Mouse (Mus musculus): Measurements from ENCODE around the gene Kif11. TPM values are rescaled to one million over a fixed set of nuclear protein-coding genes. Genes with fewer than 3 reads are reported as not detected.

Kif11 gene
- polyA plus RNA-seq, 1 experiment from 2014 or later, result 5.1 TPM

DNA sequence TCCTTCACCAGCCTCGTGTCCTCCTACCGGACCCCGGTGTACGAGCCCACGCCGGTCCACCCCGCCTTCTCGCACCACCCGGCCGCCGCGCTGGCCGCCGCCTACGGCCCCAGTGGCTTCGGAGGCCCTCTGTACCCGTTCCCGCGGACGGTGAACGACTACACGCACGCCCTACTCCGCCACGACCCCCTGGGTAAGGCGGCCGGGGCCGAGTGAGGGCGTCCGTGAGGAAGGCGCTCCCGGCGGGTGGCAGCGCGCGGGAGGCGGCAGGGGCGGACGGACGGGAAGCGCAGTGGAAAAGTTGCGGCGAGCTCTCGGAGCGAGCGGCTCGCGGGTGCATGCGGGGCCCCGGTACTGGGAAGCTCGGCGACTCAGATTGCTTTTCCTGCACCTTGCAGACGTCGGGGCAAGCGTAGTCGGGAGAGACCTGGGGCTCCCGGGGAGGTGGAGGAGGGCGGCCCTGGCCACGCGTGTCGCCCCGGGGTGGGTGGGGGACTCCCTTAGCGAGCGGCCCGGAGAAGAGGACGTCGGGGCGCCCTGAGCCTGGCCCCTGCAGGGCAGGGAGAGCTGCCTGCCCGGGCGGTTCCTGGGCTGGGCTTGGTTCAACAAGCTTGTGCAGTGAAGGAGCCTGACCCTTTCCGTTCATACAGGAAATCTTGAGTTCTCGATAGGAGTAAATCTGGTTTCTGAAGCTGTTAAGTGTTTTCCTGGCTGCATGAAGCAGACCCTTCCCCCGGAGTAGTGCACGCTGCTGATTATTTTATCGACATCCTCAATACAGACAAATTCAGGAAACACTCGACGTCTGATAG, 59.0 kb downstream of the Kif11 start:
- H3K4me2 ChIP-seq (ENCODE audit: low read depth, low read length), result peak overlapping the region; percentile 42
- no peaks in the 10 kb centered on the region for H3K9me3 ChIP-seq (ENCODE audit: control insufficient read depth, low read length)
- H3K4me1 ChIP-seq (ENCODE audit: control insufficient read depth, insufficient read depth, low read length), result peaks cover 6% of the 10 kb centered on the region; the same call in 1 of the 2 replicates
- no peak overlapping the region; the same call in 1 of the 2 replicates for H3K9ac ChIP-seq (replicated peaks; ENCODE audit: low read depth, low read length)
- WGBS, result under 1% methylated on average over 74 of the region's 77 CpGs
- peaks cover 55% of the 10 kb centered on the region for H3K27me3 ChIP-seq (ENCODE audit: control insufficient read depth, insufficient read depth, low read length)
- peak; percentile 23; the same call in 1 of the 2 replicates for ATAC-seq (ENCODE audit: low read depth)
- no peak overlapping the region for H3K27ac ChIP-seq (ENCODE audit: low read depth, low read length)
- H3K4me3 ChIP-seq (ENCODE audit: low read depth, low read length), result peak overlapping the region; percentile 33
- no peaks in the 10 kb centered on the region for H3K36me3 ChIP-seq (ENCODE audit: control insufficient read depth, insufficient read depth, low read length)

DNA sequence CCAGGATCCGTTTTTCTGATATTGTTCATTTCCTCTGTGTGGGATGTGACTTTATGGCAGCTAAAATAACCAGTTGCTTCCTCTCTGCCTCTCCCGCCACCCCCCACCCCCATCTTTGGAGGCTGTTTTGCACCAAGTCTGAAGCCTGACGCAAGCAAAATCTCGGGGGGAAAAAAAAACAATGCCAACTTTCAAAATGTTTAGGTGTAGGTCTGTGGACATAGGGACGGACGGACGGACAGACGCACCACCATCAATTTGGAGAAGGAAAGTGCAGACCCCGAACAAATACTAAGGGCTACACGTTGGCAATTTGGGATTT, 59.6 kb downstream of the Kif11 start:
- Histone ChIP-seq H3K4me3 (ENCODE audit: low read depth, low read length) (no peak overlapping the region; the same call in 1 of the 2 replicates), H3K4me1 (ENCODE audit: control insufficient read depth, insufficient read depth, low read length) (peaks cover 6% of the 10 kb centered on the region; the same call in 1 of the 2 replicates), H3K9me3 (ENCODE audit: control insufficient read depth, low read length) (no peaks in the 10 kb centered on the region), H3K4me2 (ENCODE audit: low read depth, low read length) (no peak overlapping the region), H3K9ac (replicated peaks; ENCODE audit: low read depth, low read length) (no peak overlapping the region), H3K27ac (ENCODE audit: low read depth, low read length) (no peak overlapping the region), H3K36me3 (ENCODE audit: control insufficient read depth, insufficient read depth, low read length) (no peaks in the 10 kb centered on the region), H3K27me3 (ENCODE audit: control insufficient read depth, insufficient read depth, low read length) (peaks cover 55% of the 10 kb centered on the region)
- ATAC-seq (ENCODE audit: low read depth), result no peak
- WGBS, result 4% methylated on average over 10 of the region's 10 CpGs

DNA sequence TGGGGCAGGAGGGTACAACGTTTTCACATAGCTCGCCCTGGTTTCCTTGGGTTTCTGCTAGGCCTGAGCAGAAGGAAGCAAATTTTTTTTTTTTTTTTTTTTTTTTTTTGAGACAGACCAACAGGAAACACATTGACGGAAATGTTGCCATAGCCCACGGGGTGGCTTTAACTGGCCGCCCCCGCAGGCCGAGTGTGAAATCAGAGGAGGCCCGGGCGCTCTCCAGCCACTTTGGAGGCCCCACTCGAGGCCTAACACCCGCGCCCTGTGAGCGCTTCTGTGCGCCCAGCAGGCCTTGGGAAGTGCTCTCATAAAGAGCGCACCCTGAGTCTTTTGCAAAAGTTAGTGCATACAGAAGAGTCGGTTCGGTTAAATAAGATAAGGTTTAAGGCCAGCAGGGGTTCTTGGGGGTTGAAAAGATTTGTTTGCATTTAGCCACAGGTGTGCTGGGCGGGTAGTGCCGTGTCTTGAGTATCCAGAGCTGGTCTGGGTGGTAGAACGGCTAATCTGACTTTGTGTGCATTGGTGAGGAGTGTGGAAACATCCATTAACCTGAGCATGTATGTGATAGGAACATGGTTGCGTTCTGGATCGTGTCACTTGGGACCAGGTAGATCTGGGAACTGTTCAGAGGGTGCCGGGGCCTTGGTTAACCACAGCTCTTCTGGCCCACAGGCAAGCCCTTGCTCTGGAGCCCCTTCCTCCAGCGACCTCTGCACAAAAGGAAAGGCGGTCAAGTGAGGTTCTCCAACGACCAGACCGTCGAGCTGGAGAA, 60.5 kb downstream of the Kif11 start:
- H3K36me3 ChIP-seq (ENCODE audit: control insufficient read depth, insufficient read depth, low read length), result no peaks in the 10 kb centered on the region
- WGBS, result 5% methylated on average over 28 of the region's 28 CpGs
- H3K27me3 ChIP-seq (ENCODE audit: control insufficient read depth, insufficient read depth, low read length), result peaks cover 55% of the 10 kb centered on the region
- no peak overlapping the region for H3K27ac ChIP-seq (ENCODE audit: low read depth, low read length)
- peaks cover 6% of the 10 kb centered on the region; the same call in 1 of the 2 replicates for H3K4me1 ChIP-seq (ENCODE audit: control insufficient read depth, insufficient read depth, low read length)
- no peak for ATAC-seq (ENCODE audit: low read depth)
- H3K4me3 ChIP-seq (ENCODE audit: low read depth, low read length), result no peak overlapping the region
- H3K9me3 ChIP-seq (ENCODE audit: control insufficient read depth, low read length), result no peaks in the 10 kb centered on the region
- no peak overlapping the region for H3K9ac ChIP-seq (replicated peaks; ENCODE audit: low read depth, low read length)
- no peak overlapping the region for H3K4me2 ChIP-seq (ENCODE audit: low read depth, low read length)

DNA sequence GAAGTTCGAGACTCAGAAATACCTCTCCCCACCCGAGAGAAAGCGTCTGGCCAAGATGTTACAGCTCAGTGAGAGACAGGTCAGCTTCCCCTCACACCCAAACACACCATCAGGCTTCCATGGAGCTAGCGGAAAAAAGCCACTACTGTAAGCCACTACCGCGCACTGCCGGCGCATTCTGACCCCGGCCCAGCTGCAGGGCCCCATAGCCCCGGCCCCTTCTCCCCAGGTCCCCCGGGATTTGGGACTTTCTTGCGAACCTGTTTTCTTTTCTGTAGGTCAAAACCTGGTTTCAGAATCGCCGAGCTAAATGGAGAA, 61.0 kb downstream of the Kif11 start:
- 7% methylated on average over 14 of the region's 14 CpGs for WGBS
- peaks cover 6% of the 10 kb centered on the region; the same call in 1 of the 2 replicates for H3K4me1 ChIP-seq (ENCODE audit: control insufficient read depth, insufficient read depth, low read length)
- no peak overlapping the region for H3K27ac ChIP-seq (ENCODE audit: low read depth, low read length)
- H3K9ac ChIP-seq (replicated peaks; ENCODE audit: low read depth, low read length), result no peak overlapping the region
- H3K27me3 ChIP-seq (ENCODE audit: control insufficient read depth, insufficient read depth, low read length), result peaks cover 51% of the 10 kb centered on the region
- no peaks in the 10 kb centered on the region for H3K36me3 ChIP-seq (ENCODE audit: control insufficient read depth, insufficient read depth, low read length)
- ATAC-seq (ENCODE audit: low read depth), result no peak
- H3K4me3 ChIP-seq (ENCODE audit: low read depth, low read length), result no peak overlapping the region
- H3K4me2 ChIP-seq (ENCODE audit: low read depth, low read length), result no peak overlapping the region
- no peaks in the 10 kb centered on the region for H3K9me3 ChIP-seq (ENCODE audit: control insufficient read depth, low read length)

DNA sequence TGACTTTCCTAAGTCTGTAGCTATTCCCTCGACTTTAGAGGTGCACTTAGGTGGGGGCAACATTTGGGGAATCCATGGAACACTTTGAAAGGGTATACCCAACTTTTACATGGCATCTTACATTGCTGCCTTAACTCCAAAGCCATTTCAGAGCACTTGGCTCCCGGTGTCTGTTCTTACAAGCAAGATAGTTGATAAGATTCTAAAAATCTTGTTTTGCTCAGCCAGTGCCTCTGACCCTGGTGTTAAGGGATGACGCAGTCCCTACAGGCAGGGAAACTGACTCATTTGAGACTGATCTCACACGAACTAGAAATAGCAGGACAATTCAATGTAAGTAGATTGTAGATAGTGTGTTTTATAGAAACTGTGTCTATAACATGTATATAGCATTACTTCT, 64.0 kb downstream of the Kif11 start:
- H3K27ac ChIP-seq (ENCODE audit: low read depth, low read length), result no peak overlapping the region
- H3K4me1 ChIP-seq (ENCODE audit: control insufficient read depth, insufficient read depth, low read length), result peaks cover under 1% of the 10 kb centered on the region; the same call in 1 of the 2 replicates
- H3K36me3 ChIP-seq (ENCODE audit: control insufficient read depth, insufficient read depth, low read length), result no peaks in the 10 kb centered on the region
- H3K9me3 ChIP-seq (ENCODE audit: control insufficient read depth, low read length), result no peaks in the 10 kb centered on the region
- no peak for ATAC-seq (ENCODE audit: low read depth)
- H3K9ac ChIP-seq (replicated peaks; ENCODE audit: low read depth, low read length), result no peak overlapping the region
- no peak overlapping the region for H3K4me2 ChIP-seq (ENCODE audit: low read depth, low read length)
- WGBS, result 75% methylated on average over 4 of the region's 4 CpGs
- H3K4me3 ChIP-seq (ENCODE audit: low read depth, low read length), result no peak overlapping the region
- H3K27me3 ChIP-seq (ENCODE audit: control insufficient read depth, insufficient read depth, low read length), result peaks cover 24% of the 10 kb centered on the region

DNA sequence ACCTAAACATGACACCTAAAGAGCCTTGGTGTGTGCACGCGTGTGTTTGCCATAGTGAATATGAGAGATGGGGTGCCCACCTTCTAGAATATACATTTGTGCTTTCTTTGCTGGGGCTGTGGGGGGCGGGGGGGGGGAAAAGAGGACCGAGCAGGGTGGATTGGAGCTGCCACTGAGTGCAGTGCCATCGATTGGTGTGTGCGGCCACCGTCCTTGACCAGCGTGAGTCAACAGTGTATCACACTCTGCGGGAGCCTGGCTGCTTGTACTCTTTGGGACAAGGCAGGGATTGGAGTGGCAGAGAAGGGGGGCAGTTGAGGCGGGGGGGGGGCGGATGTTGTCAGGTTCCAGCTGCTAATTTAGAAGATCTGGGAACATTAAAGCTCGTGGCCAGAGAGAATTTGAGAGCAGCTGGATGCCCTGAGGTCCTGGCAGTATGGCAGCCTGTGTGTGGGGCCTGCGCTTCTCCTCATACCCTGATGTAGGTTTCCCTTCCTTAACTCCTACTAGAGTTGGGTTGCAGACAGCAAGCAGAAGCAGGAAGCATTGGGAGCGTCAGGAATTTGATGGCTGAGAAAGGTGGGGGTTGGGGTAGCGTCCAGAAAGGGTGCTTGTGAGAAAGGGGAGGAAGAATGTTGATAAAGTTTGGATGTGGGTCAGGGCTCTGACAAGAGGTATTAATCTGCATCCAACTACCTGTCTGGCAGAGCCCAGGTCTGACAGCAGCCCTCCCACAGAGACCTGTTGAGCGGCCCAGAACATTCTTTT, 64.7 kb downstream of the Kif11 start:
- Histone ChIP-seq H3K27me3 (ENCODE audit: control insufficient read depth, insufficient read depth, low read length) (peaks cover 18% of the 10 kb centered on the region), H3K9ac (replicated peaks; ENCODE audit: low read depth, low read length) (no peak overlapping the region), H3K9me3 (ENCODE audit: control insufficient read depth, low read length) (no peaks in the 10 kb centered on the region), H3K4me2 (ENCODE audit: low read depth, low read length) (no peak overlapping the region), H3K4me3 (ENCODE audit: low read depth, low read length) (no peak overlapping the region), H3K27ac (ENCODE audit: low read depth, low read length) (no peak overlapping the region), H3K36me3 (ENCODE audit: control insufficient read depth, insufficient read depth, low read length) (no peaks in the 10 kb centered on the region), H3K4me1 (ENCODE audit: control insufficient read depth, insufficient read depth, low read length) (no peaks in the 10 kb centered on the region)
- ATAC-seq (ENCODE audit: low read depth), result no peak
- 73% methylated on average over 14 of the region's 16 CpGs for WGBS

DNA sequence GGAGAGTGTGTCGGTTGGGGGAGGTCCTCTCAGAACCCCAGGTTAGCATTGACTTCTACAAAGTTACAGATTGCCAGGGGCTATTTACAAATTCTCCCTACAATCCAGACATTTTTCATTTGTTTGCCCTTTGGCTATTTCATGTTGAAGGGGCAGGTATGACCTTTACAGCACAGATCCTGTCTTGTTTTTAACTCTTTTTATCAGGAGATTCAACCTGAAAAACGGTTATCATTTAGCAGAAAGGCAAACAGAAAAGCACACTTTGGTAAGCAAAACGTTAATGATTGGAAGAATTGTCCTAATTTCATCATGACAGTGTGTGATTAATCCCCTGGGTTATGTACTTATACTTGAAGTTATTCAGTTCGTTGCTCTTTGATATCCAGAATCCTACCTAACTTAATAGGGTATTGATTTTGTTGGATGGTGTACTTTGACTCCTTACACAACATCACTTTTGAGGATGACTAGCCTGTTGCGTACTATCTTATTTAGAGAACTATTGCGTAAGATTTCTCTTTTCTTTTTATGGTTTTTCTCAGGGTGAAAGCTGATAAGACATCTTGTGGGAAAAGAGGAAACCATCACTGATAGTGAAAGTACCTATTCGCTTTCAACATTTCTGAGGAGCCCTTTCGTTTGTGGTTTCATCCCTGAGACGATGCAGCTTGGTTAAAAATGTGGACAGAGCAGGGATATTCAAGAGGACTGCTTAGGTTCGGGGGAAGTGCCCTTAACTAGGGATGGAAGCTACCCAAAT, 66.5 kb downstream of the Kif11 start:
- Histone ChIP-seq H3K27me3 (ENCODE audit: control insufficient read depth, insufficient read depth, low read length) (peaks cover 5% of the 10 kb centered on the region; the same call in 1 of the 2 replicates), H3K4me3 (ENCODE audit: low read depth, low read length) (no peak overlapping the region)
- WGBS, result 83% methylated on average over 10 of the region's 10 CpGs

DNA sequence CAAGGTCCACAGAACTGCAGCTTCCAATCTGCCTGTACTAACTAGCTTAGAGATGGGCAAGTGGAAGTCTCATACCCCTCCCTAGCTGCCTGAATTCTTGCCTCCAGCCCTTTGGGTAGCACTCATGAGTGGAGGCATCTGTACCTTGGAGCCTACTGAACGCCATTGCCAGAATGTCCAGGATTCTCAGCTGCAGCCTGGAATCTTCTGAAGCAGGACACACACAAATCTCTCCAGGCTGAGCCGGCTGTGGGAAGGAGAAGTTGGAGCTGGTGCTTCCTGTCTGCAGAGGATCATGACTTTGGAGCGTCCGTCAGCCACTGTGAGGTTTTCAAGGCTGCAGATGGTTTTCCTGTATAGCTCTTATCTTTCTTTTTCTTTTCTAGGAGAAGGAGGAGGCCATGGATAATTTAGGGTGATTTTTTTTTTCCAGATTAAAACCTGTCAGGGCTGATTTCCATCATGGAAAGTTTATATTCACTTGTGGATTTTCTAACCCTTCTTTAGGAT, 67.5 kb downstream of the Kif11 start:
- no peak overlapping the region for H3K9ac ChIP-seq (replicated peaks; ENCODE audit: low read depth, low read length)
- 77% methylated on average over 4 of the region's 4 CpGs for WGBS
- H3K4me3 ChIP-seq (ENCODE audit: low read depth, low read length), result no peak overlapping the region
- no peak overlapping the region for H3K4me2 ChIP-seq (ENCODE audit: low read depth, low read length)
- no peak overlapping the region for H3K27ac ChIP-seq (ENCODE audit: low read depth, low read length)
- no peaks in the 10 kb centered on the region for H3K9me3 ChIP-seq (ENCODE audit: control insufficient read depth, low read length)
- H3K27me3 ChIP-seq (ENCODE audit: control insufficient read depth, insufficient read depth, low read length), result peaks cover 3% of the 10 kb centered on the region; the same call in 1 of the 2 replicates
- H3K36me3 ChIP-seq (ENCODE audit: control insufficient read depth, insufficient read depth, low read length), result no peaks in the 10 kb centered on the region
- H3K4me1 ChIP-seq (ENCODE audit: control insufficient read depth, insufficient read depth, low read length), result no peaks in the 10 kb centered on the region
- ATAC-seq (ENCODE audit: low read depth), result no peak

More for the DNA sequence above, 66.5 kb downstream of the Kif11 start:
- no peak overlapping the region for H3K27ac ChIP-seq (ENCODE audit: low read depth, low read length)
- H3K4me1 ChIP-seq (ENCODE audit: control insufficient read depth, insufficient read depth, low read length), result no peaks in the 10 kb centered on the region
- no peaks in the 10 kb centered on the region for H3K9me3 ChIP-seq (ENCODE audit: control insufficient read depth, low read length)
- no peak overlapping the region for H3K4me2 ChIP-seq (ENCODE audit: low read depth, low read length)
- ATAC-seq (ENCODE audit: low read depth), result no peak
- no peaks in the 10 kb centered on the region for H3K36me3 ChIP-seq (ENCODE audit: control insufficient read depth, insufficient read depth, low read length)
- no peak overlapping the region for H3K9ac ChIP-seq (replicated peaks; ENCODE audit: low read depth, low read length)
